Mouse (Mus musculus) limb, embryonic 14.5 days (tissue): ENCODE measurements around the gene Cep350. TPM values are rescaled to one million over a fixed set of nuclear protein-coding genes. Genes with fewer than 3 reads are reported as not detected.

Experiments used
- ATAC-seq: fragments of 200-750 bp; cut with Nextera tagmentation; 2 replicates; pipeline ENCODE4 v1.8.0; 2017; ENCODE audit warnings: low read depth, moderate number of reproducible peaks, moderate TSS enrichment; ENCODE audit not compliant: low FRiP score
- DNase-seq: peaks from one replicate; pipeline ENCODE4 v3.0.0-alpha.2; 2015; ENCODE audit warnings: low spot score
- H3K27ac ChIP-seq: fragments of 300-500 bp; sonication (generic); replicated peaks from 2 replicates; pipeline ENCODE4 v1.5.1; 2014; ENCODE audit warnings: low read depth, mild to moderate bottlenecking, low read length, moderate library complexity, mixed read lengths
- H3K27me3 ChIP-seq: fragments of 300-500 bp; sonication (generic); 2 replicates; pipeline ENCODE4 v1.6.1; 2014; ENCODE audit warnings: low read length, mixed read lengths; ENCODE audit not compliant: control insufficient read depth, insufficient read depth
- H3K36me3 ChIP-seq: fragments of 300-500 bp; sonication (generic); 2 replicates; pipeline ENCODE4 v1.6.1; 2014; ENCODE audit warnings: mild to moderate bottlenecking, low read length, moderate library complexity, mixed read lengths; ENCODE audit not compliant: control insufficient read depth, insufficient read depth
- H3K4me1 ChIP-seq: fragments of 300-500 bp; sonication (generic); 2 replicates; pipeline ENCODE4 v1.6.1; 2014; ENCODE audit warnings: antibody characterized with exemption, low read length, mixed read lengths; ENCODE audit not compliant: control insufficient read depth, insufficient read depth
- H3K4me2 ChIP-seq: fragments of 300-500 bp; sonication (generic); replicated peaks from 2 replicates; pipeline ENCODE4 v1.6.1; 2014; ENCODE audit warnings: low read depth, mild to moderate bottlenecking, low read length, moderate library complexity; ENCODE audit not compliant: severe bottlenecking
- H3K4me3 ChIP-seq: fragments of 300-500 bp; sonication (generic); replicated peaks from 2 replicates; pipeline ENCODE4 v1.5.1; 2014; ENCODE audit warnings: low read length
- H3K9ac ChIP-seq: fragments of 300-500 bp; sonication (generic); 2 replicates; pipeline ENCODE4 v1.6.1; 2014; ENCODE audit warnings: mild to moderate bottlenecking, low read depth, low read length, moderate library complexity; ENCODE audit not compliant: severe bottlenecking
- H3K9me3 ChIP-seq: fragments of 300-500 bp; sonication (generic); 2 replicates; pipeline ENCODE4 v1.6.1; 2016; ENCODE audit warnings: low read length; ENCODE audit not compliant: control insufficient read depth
- POLR2A ChIP-seq: fragments of 200-500 bp; IDR thresholded peaks from 2 replicates; pipeline ENCODE4 v1.8.0; 2012; ENCODE audit warnings: inconsistent platforms, mild to moderate bottlenecking, moderate library complexity, borderline replicate concordance; ENCODE audit not compliant: insufficient read depth, insufficient read length; ENCODE audit errors: extremely low read depth
- WGBS: fragments of 180-500 bp; shearing (Covaris S2); extraction: QIAGEN DNeasy Blood & Tissue Kit; methylation state at CpG from one replicate; pipeline ENCODE4 v1.1.7; 2014; 5-methylcytosine and 5-hydroxymethylcytosine counted together
- polyA plus RNA-seq, 2 experiments: library from polyadenylated mRNA; depleted of rRNA in 1 of 2; stranded (reverse) in 1 of 2; unstranded in 1 of 2; fragments of >200 nt; fragmentation: Nextera tagmentation in 1 of 2; extraction: Ambion mirVana in 1 of 2; gene quantifications; 2 replicates each; pipeline versions ENCODE4 v1.2.1 to v1.2.3; 2012 to 2014

The Cep350 gene
- polyA plus RNA-seq, 2 experiments, result 10.9 to 13.4 TPM

- ATAC-seq, result no peak
- H3K4me2 ChIP-seq, result no peak overlapping the region
- no peaks in the 10 kb centered on the region for H3K4me1 ChIP-seq
- 0 out of 2 replicates have a peak, but pooled peaks cover 3% of the 10 kb centered on the region for H3K9me3 ChIP-seq
- no peak overlapping the region for H3K27ac ChIP-seq
- peaks cover 54% of the 10 kb centered on the region for H3K36me3 ChIP-seq
- no peak overlapping the region for H3K9ac ChIP-seq
- TF ChIP-seq POLR2A, result no peak
- no peak overlapping the region for H3K4me3 ChIP-seq
- H3K27me3 ChIP-seq, result no peaks in the 10 kb centered on the region
- no peak for DNase-seq
- 97% methylated on average over 2 of the region's 2 CpGs for WGBS
These were observed 28.7 kb downstream of the Cep350 start for GRCm38 (mm10) chr1:155944361-155944760.

GRCm38 (mm10) chr1:155937416-155937815, 35.6 kb downstream of the Cep350 start:
- ATAC-seq (no peak), DNase-seq (no peak)
- H3K27ac ChIP-seq, result no peak overlapping the region
- no peak overlapping the region for H3K4me2 ChIP-seq
- TF ChIP-seq POLR2A, result no peak
- H3K4me1 ChIP-seq, result no peaks in the 10 kb centered on the region
- H3K9ac ChIP-seq, result no peak overlapping the region
- peaks cover 67% of the 10 kb centered on the region for H3K36me3 ChIP-seq
- 90% methylated on average over 2 of the region's 2 CpGs for WGBS
- no peaks in the 10 kb centered on the region for H3K27me3 ChIP-seq
- H3K9me3 ChIP-seq, result no peaks in the 10 kb centered on the region
- H3K4me3 ChIP-seq, result no peak overlapping the region

GRCm38 (mm10) chr1:155934702-155935101, 38.4 kb downstream of the Cep350 start:
- TF ChIP-seq POLR2A, result no peak
- 87% methylated on average over 2 of the region's 2 CpGs for WGBS
- H3K36me3 ChIP-seq, result peaks cover 74% of the 10 kb centered on the region

GRCm38 (mm10) chr1:155903561-155903960, 69.5 kb downstream of the Cep350 start:
- ATAC-seq (no peak), DNase-seq (no peak)
- Histone ChIP-seq H3K36me3 (peaks cover 82% of the 10 kb centered on the region), H3K27ac (no peak overlapping the region), H3K9me3 (no peaks in the 10 kb centered on the region), H3K27me3 (no peaks in the 10 kb centered on the region), H3K4me2 (no peak overlapping the region), H3K4me1 (no peaks in the 10 kb centered on the region), H3K9ac (no peak overlapping the region), H3K4me3 (no peak overlapping the region)
- WGBS, result 93% methylated on average over 3 of the region's 3 CpGs
- TF ChIP-seq POLR2A, result no peak

More at GRCm38 (mm10) chr1:155934702-155935101, 38.4 kb downstream of the Cep350 start:
- no peak for ATAC-seq
- Histone ChIP-seq H3K9me3 (no peaks in the 10 kb centered on the region), H3K4me2 (no peak overlapping the region), H3K27me3 (no peaks in the 10 kb centered on the region), H3K4me3 (no peak overlapping the region), H3K27ac (no peak overlapping the region), H3K9ac (no peak overlapping the region), H3K4me1 (no peaks in the 10 kb centered on the region)
- DNase-seq, result no peak

GRCm38 (mm10) chr1:155901348-155901747, 71.7 kb downstream of the Cep350 start:
- 93% methylated on average over 8 of the region's 8 CpGs for WGBS
- Histone ChIP-seq H3K9me3 (no peaks in the 10 kb centered on the region), H3K36me3 (peaks cover 80% of the 10 kb centered on the region), H3K4me2 (no peak overlapping the region), H3K4me3 (no peak overlapping the region), H3K27ac (no peak overlapping the region), H3K9ac (no peak overlapping the region), H3K4me1 (no peaks in the 10 kb centered on the region), H3K27me3 (no peaks in the 10 kb centered on the region)
- no peak for TF ChIP-seq POLR2A
- no peak for ATAC-seq
- no peak for DNase-seq

- Histone ChIP-seq H3K4me3 (no peak overlapping the region), H3K27ac (no peak overlapping the region), H3K4me2 (no peak overlapping the region), H3K9ac (no peak overlapping the region), H3K27me3 (no peaks in the 10 kb centered on the region), H3K4me1 (no peaks in the 10 kb centered on the region), H3K9me3 (no peaks in the 10 kb centered on the region), H3K36me3 (peaks cover 71% of the 10 kb centered on the region)
- ATAC-seq (no peak), DNase-seq (no peak)
- 94% methylated on average over 10 of the region's 10 CpGs for WGBS
- no peak for TF ChIP-seq POLR2A
These were observed 78.7 kb downstream of the Cep350 start for GRCm38 (mm10) chr1:155894382-155894781.
